Mouse (Mus musculus): ENCODE results near the gene Fam76a.

GRCm38 (mm10) chr4:132894402-132894801 is 28.0 kb downstream of the Fam76a start:
- TF ChIP-seq MAFK (IDR thresholded peaks at IDR 0.05; ENCODE audit: insufficient read depth, low read depth, low read length) (no peak), ZC3H11A (IDR thresholded peaks at IDR 0.05; ENCODE audit: borderline replicate concordance, low read depth, low read length) (no peak), HCFC1 (IDR thresholded peaks at IDR 0.05; ENCODE audit: borderline replicate concordance, insufficient read depth, low read length) (no peak), ZNF384 (IDR thresholded peaks at IDR 0.05; ENCODE audit: low read depth, low read length) (no peak)
